Mouse (Mus musculus): Measurements from ENCODE around the gene Mief2.

DNA sequence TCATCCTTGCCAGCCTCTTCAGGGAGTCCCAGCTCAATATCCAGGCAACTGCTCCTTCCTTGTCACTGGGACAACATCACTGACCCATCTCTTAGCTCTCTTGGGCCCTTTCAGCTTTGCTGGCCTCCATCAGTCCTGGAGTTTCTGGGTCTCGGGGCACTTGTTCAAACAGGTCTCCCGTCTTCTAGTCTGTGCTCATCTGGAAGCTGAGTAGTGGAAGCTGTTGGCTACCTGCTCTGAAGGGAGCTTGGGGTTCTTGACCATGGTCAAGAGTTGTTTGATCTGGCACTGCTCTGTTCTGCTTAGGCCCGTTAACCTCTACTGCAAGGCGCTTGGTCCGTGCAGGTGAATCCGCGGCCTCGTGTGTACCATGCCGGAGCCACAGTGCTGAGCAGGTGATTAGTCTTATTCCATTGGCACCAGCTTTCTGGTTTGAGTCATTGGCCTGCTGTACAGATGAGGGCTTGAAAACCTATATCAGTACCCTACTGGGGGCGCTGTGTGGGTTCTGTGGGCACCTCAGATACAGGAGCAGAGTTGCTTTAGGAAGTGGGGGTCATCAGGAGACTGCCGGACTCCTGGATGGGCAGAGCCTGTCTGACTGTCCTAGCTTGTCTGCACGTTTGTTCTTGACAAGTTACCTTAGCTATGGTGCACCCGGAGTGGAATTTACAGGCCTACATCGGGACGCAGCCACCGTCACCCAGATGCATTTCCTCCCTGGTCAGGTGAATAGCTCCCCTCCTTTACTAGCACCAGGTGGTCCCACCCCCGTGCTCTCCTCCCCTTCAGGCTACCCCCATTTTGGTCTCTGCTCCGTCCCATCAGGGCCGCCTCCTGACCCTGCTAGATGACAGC is 23.9 kb upstream of the Mief2 start:
- TF ChIP-seq CTCF (IDR thresholded peaks at IDR 0.05; ENCODE audit: low read depth, low read length) (no peak), POLR2A (IDR thresholded peaks at IDR 0.05; ENCODE audit: borderline replicate concordance, low read depth, low read length) (no peak)
